Mouse (Mus musculus) liver, embryonic 11.5 days (tissue): Measurements from ENCODE around the gene Olfr1025-ps1. TPM values are rescaled to one million over a fixed set of nuclear protein-coding genes. Genes with fewer than 3 reads are reported as not detected.

Experiments
- polyA plus RNA-seq: library from polyadenylated mRNA; unstranded; fragments of >200 nt; fragmentation: Nextera tagmentation; extraction: Ambion mirVana; gene quantifications from 2 replicates; pipeline ENCODE4 v1.2.1, GENCODE M21; 2014

Gene Olfr1025-ps1
- polyA plus RNA-seq, 1 experiment from 2014 or later = not detected

Other genes with a start within 250 kb of the Olfr1025-ps1 start
- gene Olfr1006, start 236.4 kb upstream of the Olfr1025-ps1 start, polyA plus RNA-seq = not detected in 2 replicates
- gene Olfr1008, start 225.8 kb upstream of the Olfr1025-ps1 start, polyA plus RNA-seq = not detected in 2 replicates
- gene Olfr1009, start 199.8 kb upstream of the Olfr1025-ps1 start, polyA plus RNA-seq = not detected in 2 replicates
- not detected in 2 replicates for gene Olfr1012, start 152.4 kb upstream of the Olfr1025-ps1 start, polyA plus RNA-seq
- not detected in 2 replicates for gene Olfr1013, start 148.1 kb upstream of the Olfr1025-ps1 start, polyA plus RNA-seq
- not detected in 2 replicates for gene Olfr1014, start 142.5 kb upstream of the Olfr1025-ps1 start, polyA plus RNA-seq
- gene Olfr1015, start 133.2 kb upstream of the Olfr1025-ps1 start, polyA plus RNA-seq = not detected in 2 replicates
- not detected in 2 replicates for gene Olfr1016, start 112.6 kb upstream of the Olfr1025-ps1 start, polyA plus RNA-seq
- gene Olfr1018, start 96.7 kb upstream of the Olfr1025-ps1 start, polyA plus RNA-seq = not detected in 2 replicates
- not detected in 2 replicates for gene Olfr1019, start 69.7 kb upstream of the Olfr1025-ps1 start, polyA plus RNA-seq
- not detected in 2 replicates for gene Olfr1020, start 68.2 kb upstream of the Olfr1025-ps1 start, polyA plus RNA-seq
- not detected in 2 replicates for gene Olfr1022, start 46.6 kb upstream of the Olfr1025-ps1 start, polyA plus RNA-seq
- gene Olfr1023, start 29.6 kb upstream of the Olfr1025-ps1 start, polyA plus RNA-seq = not detected in 2 replicates
- not detected in 2 replicates for gene Olfr1024, start 10.1 kb upstream of the Olfr1025-ps1 start, polyA plus RNA-seq
- not detected in 2 replicates for gene Olfr1026, start 6.4 kb downstream of the Olfr1025-ps1 start, polyA plus RNA-seq
- gene Olfr1028, start 35.2 kb downstream of the Olfr1025-ps1 start, polyA plus RNA-seq = not detected in 2 replicates
- gene Olfr1029, start 58.7 kb downstream of the Olfr1025-ps1 start, polyA plus RNA-seq = not detected in 2 replicates
- gene Olfr1030, start 64.1 kb downstream of the Olfr1025-ps1 start, polyA plus RNA-seq = not detected in 2 replicates
- not detected in 2 replicates for gene Olfr1031, start 75.1 kb downstream of the Olfr1025-ps1 start, polyA plus RNA-seq
- not detected in 2 replicates for gene Olfr1032, start 90.3 kb downstream of the Olfr1025-ps1 start, polyA plus RNA-seq
- gene Olfr1033, start 105.4 kb downstream of the Olfr1025-ps1 start, polyA plus RNA-seq = 0.60 and 0.88 TPM in 2 replicates
- gene Olfr1034, start 130.7 kb downstream of the Olfr1025-ps1 start, polyA plus RNA-seq = not detected in 2 replicates
- gene Olfr1036, start 158.8 kb downstream of the Olfr1025-ps1 start, polyA plus RNA-seq = not detected in 2 replicates
- gene Olfr1037, start 172.2 kb downstream of the Olfr1025-ps1 start, polyA plus RNA-seq = not detected in 2 replicates
- gene Olfr1039, start 220.7 kb downstream of the Olfr1025-ps1 start, polyA plus RNA-seq = not detected in 2 replicates
- not detected in 2 replicates for gene Olfr1040, start 231.5 kb downstream of the Olfr1025-ps1 start, polyA plus RNA-seq
- not detected in 2 replicates for gene Olfr1042, start 246.6 kb downstream of the Olfr1025-ps1 start, polyA plus RNA-seq